Mouse (Mus musculus): ENCODE results near the gene Jph4. TPM values are rescaled to one million over a fixed set of nuclear protein-coding genes. Genes with fewer than 3 reads are reported as not detected.

Jph4 gene
- polyA plus RNA-seq, 1 experiment from 2014 or later = 21.4 TPM

DNA sequence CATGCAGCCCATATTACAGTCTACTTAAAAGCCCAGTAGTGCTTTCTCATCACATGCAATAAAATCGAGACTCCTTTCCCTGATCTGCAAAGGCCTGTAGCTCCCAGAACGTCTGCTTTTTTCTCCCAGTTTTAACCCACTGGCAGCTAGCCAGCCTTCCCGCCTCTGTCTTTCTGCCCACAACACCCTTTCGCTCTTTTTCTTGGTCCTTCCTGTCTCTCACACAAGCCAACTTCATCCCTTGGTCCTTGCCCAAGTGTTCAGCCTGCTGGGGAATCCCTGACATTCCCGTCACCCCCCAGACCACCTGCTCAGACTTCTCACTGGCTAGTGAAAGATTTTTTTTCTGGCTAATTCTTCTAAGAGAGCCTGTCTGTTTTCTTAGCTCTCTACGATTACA, 40.5 kb downstream of the Jph4 start:
- 44% methylated on average over 6 of the region's 6 CpGs for WGBS
- no peaks in the 10 kb centered on the region for H3K27me3 ChIP-seq
- peak overlapping the region; percentile 96; the same call in 1 of the 2 replicates for H3K27ac ChIP-seq (replicated peaks)
- peaks cover 78% of the 10 kb centered on the region for H3K4me1 ChIP-seq (replicated peaks)
- no peak overlapping the region for H3K9ac ChIP-seq
- H3K4me2 ChIP-seq = no peak overlapping the region
- H3K36me3 ChIP-seq = peaks cover 39% of the 10 kb centered on the region
- no peak for ATAC-seq (ENCODE audit: low read depth)
- H3K9me3 ChIP-seq = no peaks in the 10 kb centered on the region
- H3K4me3 ChIP-seq = no peak overlapping the region

DNA sequence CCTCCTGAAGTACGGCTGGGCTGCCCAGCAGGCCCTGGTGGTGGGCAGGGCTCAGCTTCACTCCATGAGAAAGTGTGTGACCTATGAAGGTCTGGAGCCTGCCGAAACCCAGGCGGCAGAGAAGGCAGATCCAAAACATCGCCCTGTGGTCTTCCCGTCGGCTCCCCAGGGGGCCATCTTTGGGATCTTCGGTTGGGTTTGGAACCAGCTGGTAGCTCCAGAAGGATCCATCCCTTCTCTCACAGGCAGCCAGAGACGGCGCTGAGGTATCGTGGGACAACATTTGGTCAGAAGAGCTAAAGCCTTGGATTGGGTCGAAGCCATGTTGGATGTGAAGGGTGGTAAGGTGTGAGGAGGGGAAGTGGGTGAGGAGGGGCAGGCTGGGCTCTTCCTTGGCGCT, 42.3 kb downstream of the Jph4 start:
- no peak for ATAC-seq (ENCODE audit: low read depth)
- Histone ChIP-seq H3K4me3 (no peak overlapping the region), H3K27ac (replicated peaks) (no peak overlapping the region), H3K9ac (no peak overlapping the region), H3K4me2 (no peak overlapping the region), H3K27me3 (no peaks in the 10 kb centered on the region), H3K36me3 (peaks cover 57% of the 10 kb centered on the region), H3K9me3 (no peaks in the 10 kb centered on the region), H3K4me1 (replicated peaks) (peaks cover 62% of the 10 kb centered on the region)
- WGBS = 89% methylated on average over 12 of the region's 12 CpGs

DNA sequence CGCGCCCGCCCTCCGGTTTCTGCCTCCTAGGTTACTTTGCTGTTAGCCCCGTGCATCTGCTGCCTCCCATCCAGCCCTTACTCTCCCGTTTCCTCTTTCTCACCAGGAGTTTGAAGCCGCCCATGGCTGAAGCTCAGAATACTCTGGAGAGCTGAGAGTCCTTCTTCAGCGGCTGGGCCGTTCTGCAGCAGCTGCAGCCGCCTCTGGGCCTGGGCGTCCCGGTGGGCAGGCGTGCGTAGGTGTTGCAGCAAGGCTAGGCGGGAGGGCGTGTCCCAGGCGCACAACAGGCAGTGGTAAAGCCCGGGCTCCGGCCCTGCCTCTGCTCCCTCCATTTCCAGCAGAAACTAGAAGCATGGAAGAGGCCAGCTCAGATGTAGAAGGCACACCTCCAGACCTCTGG, 45.0 kb downstream of the Jph4 start:
- Histone ChIP-seq H3K4me3 (no peak overlapping the region), H3K27me3 (no peaks in the 10 kb centered on the region), H3K4me2 (peak overlapping the region; percentile 20; the same call in 1 of the 2 replicates), H3K4me1 (replicated peaks) (peaks cover 35% of the 10 kb centered on the region), H3K27ac (replicated peaks) (peak overlapping the region; percentile 28), H3K36me3 (peaks cover 83% of the 10 kb centered on the region), H3K9ac (peak overlapping the region; percentile 53; the same call in 1 of the 2 replicates), H3K9me3 (no peaks in the 10 kb centered on the region)
- ATAC-seq (ENCODE audit: low read depth) = no peak
- 22% methylated on average over 19 of the region's 19 CpGs for WGBS

DNA sequence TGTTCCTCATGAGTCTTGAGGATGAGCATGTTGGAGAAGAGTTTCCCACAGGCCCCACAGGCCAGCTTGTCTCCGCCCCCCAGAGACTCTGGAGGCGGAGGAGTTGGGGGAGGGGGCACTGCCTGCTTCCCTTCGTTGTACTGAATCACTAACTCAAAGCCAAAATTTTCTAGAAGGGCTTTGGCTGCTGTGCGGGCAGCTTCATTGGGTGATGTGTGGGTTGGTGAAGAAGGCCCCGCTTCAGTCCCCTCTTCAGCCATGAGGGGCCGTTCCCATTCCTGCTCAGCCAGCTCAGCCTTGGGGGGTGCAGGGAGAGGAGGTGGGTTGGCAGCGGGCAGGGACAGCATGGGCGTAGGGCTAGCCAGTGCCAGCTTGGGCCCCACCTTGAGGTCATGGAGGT, 50.7 kb downstream of the Jph4 start:
- no peak for ATAC-seq (ENCODE audit: low read depth)
- WGBS = 90% methylated on average over 8 of the region's 8 CpGs
- Histone ChIP-seq H3K27me3 (no peaks in the 10 kb centered on the region), H3K4me2 (no peak overlapping the region), H3K9ac (no peak overlapping the region), H3K36me3 (peaks cover 91% of the 10 kb centered on the region), H3K27ac (replicated peaks) (no peak overlapping the region), H3K4me1 (replicated peaks) (peaks cover 35% of the 10 kb centered on the region), H3K9me3 (no peaks in the 10 kb centered on the region), H3K4me3 (no peak overlapping the region)

DNA sequence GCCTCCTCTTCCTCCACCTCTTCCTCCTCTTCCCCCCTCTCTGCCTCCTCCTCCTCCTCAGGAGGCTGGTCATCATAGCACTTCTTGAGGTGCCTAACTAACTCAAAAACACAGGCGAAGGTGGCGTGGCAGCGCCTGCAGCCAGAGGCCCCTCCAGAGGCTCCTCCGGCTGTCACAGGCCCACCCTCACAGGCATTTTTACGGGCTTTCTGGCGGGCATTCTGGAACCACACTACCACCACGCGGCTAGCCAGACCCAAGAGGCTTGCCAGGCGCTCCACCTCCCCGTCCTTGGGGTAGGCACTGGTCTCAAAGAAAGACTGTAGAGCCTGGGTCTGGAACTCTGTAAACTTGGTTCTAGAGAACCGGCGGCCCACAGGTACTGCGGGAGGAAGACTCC, 51.3 kb downstream of the Jph4 start:
- 85% methylated on average over 13 of the region's 13 CpGs for WGBS
- no peak for ATAC-seq (ENCODE audit: low read depth)
- H3K27ac ChIP-seq (replicated peaks) = no peak overlapping the region
- H3K4me2 ChIP-seq = no peak overlapping the region
- H3K36me3 ChIP-seq = peaks cover 84% of the 10 kb centered on the region
- peaks cover 42% of the 10 kb centered on the region for H3K4me1 ChIP-seq (replicated peaks)
- no peaks in the 10 kb centered on the region for H3K9me3 ChIP-seq
- no peak overlapping the region for H3K4me3 ChIP-seq
- no peak overlapping the region for H3K9ac ChIP-seq
- no peaks in the 10 kb centered on the region for H3K27me3 ChIP-seq

DNA sequence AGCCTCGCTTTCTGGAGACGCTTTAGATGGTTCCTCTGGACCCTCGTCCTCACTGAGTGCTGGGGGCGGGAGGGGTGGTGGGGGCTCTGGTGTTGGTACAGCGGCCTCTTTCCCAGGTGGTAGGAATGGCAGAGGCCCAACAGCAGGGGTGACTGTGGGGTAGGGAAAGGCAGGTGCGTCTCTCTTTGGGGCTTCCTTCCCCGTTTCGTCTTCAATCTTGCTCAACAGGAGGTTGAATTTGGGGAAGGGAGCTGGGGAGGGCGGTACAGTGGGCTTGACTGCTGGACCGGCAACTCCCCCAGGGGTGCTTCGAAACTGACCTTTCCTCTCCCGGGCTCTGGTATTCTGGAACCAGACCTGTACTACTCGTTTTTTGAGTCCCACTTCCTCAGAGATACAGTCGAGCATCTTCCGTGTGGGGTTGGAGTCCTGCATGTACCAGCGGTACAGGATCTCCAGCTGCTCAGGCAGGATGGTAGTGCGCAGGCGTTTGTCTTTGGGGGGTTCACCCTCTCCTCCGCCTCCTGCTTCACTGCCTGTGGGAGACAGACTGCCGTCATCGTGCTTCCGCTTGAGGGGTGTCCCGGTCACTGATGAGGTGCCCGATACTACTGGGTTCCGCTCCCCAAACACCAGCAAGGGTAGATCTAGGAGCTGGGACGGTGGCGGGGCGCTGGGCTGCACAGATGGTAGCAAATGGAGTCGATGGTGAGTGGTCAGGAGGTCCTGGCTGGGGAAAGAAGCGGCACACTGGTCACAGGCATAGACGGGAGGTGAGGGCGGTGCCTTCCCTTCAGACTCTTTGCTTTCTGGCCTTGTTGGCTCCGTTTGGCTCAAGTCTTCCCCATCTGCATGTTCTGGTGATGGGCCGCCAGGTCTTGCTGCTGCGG, 52.0 kb downstream of the Jph4 start:
- H3K9me3 ChIP-seq = no peaks in the 10 kb centered on the region
- H3K4me3 ChIP-seq = no peak overlapping the region
- WGBS = 79% methylated on average over 35 of the region's 35 CpGs
- H3K4me1 ChIP-seq (replicated peaks) = peaks cover 46% of the 10 kb centered on the region
- no peak overlapping the region for H3K9ac ChIP-seq
- H3K27ac ChIP-seq (replicated peaks) = no peak overlapping the region
- no peaks in the 10 kb centered on the region for H3K27me3 ChIP-seq
- peaks cover 78% of the 10 kb centered on the region for H3K36me3 ChIP-seq
- H3K4me2 ChIP-seq = no peak overlapping the region
- ATAC-seq (ENCODE audit: low read depth) = no peak

DNA sequence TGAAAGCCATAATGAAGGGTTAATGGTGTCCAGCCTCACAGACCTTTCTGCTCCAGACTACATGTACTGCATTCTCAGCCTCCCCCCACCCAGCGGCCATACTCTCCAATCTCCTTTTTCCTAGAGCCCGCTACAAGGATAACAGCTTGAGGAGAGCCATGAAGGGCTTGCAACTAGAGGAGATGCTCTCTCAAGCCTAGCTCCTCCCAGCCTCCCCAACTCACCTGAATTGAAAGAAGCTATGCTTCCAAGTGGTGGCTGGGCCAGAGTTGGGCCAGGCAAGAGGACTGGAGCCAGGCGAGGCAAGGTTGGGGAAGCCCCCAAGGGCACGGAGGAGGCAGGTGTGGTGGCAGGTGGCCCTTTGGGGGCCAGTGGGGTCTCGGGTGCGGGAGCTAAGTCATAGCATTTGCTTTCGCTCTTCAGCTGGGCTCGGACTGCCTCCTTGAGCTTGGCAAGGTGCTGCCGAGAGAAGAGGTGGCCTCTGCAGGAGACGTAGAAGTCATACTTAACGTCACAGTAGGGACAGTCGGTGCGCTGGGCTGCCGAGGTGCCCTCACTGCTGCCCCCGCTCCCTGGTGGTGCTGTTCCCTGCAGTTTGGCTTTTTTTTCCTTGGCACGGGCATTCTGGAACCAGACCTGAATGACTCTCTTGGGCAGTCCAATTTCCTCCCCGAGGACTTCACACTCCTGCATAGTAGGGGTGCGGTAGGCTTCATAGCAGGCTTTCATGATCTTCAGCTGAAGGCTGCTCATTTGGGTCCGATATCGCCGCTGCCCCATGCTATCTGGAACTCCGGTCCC, 53.0 kb downstream of the Jph4 start:
- Histone ChIP-seq H3K9ac (no peak overlapping the region), H3K9me3 (no peaks in the 10 kb centered on the region), H3K4me2 (no peak overlapping the region), H3K27ac (replicated peaks) (no peak overlapping the region), H3K36me3 (peaks cover 68% of the 10 kb centered on the region), H3K4me3 (no peak overlapping the region), H3K27me3 (no peaks in the 10 kb centered on the region), H3K4me1 (replicated peaks) (peaks cover 56% of the 10 kb centered on the region)
- 90% methylated on average over 22 of the region's 22 CpGs for WGBS
- ATAC-seq (ENCODE audit: low read depth) = no peak

DNA sequence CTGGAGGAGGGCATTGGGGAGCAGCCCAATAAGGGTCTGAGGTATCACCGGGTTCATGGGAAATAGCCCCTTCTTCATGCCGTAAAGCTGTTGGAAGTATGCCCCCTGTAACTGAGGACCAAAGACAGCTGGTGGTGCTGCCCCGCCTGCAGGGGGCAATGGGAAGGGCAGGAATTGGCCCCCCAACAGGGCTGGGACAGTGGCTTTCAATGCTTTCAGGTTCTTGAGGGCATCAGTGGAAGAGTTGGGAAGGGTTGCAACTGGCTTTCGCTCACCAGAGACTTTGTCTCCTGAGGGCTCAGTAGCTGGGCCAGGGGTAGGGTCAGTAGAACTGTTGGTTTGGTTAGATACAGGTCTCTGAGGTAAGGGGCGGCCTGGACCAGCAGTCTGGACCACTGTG, 53.6 kb downstream of the Jph4 start:
- Histone ChIP-seq H3K27ac (replicated peaks) (peak overlapping the region; percentile 62), H3K4me2 (peak overlapping the region; percentile 44), H3K4me1 (replicated peaks) (peaks cover 61% of the 10 kb centered on the region)

DNA sequence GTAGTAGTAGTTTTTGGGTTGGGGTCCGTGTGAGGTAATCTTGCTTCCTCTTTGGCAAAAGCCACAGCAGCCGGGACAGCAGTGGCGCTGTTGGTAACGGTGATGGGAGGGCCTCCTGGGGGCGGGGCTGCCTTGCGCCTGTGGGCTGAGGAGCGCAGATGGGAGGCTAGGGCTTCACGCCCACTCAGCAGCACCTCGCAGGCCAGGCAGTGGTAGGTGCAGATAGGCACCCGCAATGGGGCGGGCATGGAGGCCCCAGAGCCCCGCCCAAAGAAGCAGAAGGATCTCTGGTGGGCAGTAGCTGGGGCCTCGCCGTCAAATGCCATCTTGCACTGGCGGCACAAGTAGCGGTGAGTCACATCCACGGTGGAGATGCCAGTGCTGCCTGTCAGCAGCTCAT, 54.1 kb downstream of the Jph4 start:
- Histone ChIP-seq H3K4me1 (replicated peaks) (peaks cover 66% of the 10 kb centered on the region), H3K36me3 (peaks cover 57% of the 10 kb centered on the region), H3K27ac (replicated peaks) (peak overlapping the region; percentile 62), H3K9me3 (no peaks in the 10 kb centered on the region), H3K4me2 (peak overlapping the region; percentile 44), H3K4me3 (0 out of 2 replicates have a peak overlapping the region, but pooled peaks have one; percentile 3), H3K9ac (peak overlapping the region; percentile 53; the same call in 1 of the 2 replicates), H3K27me3 (no peaks in the 10 kb centered on the region)
- peak; percentile 56; the same call in 1 of the 2 replicates for ATAC-seq (ENCODE audit: low read depth)
- WGBS = 13% methylated on average over 17 of the region's 17 CpGs

More for the DNA sequence above, 53.6 kb downstream of the Jph4 start:
- H3K9ac ChIP-seq = peak overlapping the region; percentile 53; the same call in 1 of the 2 replicates
- ATAC-seq (ENCODE audit: low read depth) = no peak
- H3K27me3 ChIP-seq = no peaks in the 10 kb centered on the region
- H3K4me3 ChIP-seq = no peak overlapping the region
- 80% methylated on average over 5 of the region's 5 CpGs for WGBS
- no peaks in the 10 kb centered on the region for H3K9me3 ChIP-seq
- peaks cover 62% of the 10 kb centered on the region for H3K36me3 ChIP-seq

DNA sequence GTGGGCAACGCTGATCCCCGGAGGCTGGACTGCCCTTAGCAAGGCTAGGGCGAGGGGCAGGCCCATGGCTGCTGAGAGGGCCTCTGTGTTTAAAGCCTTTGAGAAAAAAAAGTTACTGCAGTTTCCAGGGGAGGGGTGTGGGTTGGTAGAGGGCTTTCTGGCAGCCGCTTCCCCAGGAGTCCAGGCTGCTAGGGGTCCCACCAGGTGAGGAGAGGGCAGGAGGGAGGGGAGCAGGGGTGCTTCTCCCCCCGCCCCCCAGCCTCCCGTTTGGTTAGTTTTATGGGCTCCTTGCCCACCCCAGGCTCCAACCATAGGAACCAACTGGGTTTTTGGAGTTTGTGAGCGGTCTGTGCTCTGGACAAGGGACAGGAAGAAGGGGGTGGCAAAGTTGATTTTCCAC, 54.9 kb downstream of the Jph4 start:
- 0 out of 2 replicates have a peak overlapping the region, but pooled peaks have one; percentile 53 for H3K9ac ChIP-seq
- no peaks in the 10 kb centered on the region for H3K9me3 ChIP-seq
- H3K4me3 ChIP-seq = no peak overlapping the region
- peaks cover 74% of the 10 kb centered on the region for H3K4me1 ChIP-seq (replicated peaks)
- peak overlapping the region; percentile 44; the same call in 1 of the 2 replicates for H3K4me2 ChIP-seq
- H3K36me3 ChIP-seq = peaks cover 49% of the 10 kb centered on the region
- no peaks in the 10 kb centered on the region for H3K27me3 ChIP-seq
- WGBS = 32% methylated on average over 7 of the region's 7 CpGs
- ATAC-seq (ENCODE audit: low read depth) = no peak
- peak overlapping the region; percentile 62; the same call in 1 of the 2 replicates for H3K27ac ChIP-seq (replicated peaks)

DNA sequence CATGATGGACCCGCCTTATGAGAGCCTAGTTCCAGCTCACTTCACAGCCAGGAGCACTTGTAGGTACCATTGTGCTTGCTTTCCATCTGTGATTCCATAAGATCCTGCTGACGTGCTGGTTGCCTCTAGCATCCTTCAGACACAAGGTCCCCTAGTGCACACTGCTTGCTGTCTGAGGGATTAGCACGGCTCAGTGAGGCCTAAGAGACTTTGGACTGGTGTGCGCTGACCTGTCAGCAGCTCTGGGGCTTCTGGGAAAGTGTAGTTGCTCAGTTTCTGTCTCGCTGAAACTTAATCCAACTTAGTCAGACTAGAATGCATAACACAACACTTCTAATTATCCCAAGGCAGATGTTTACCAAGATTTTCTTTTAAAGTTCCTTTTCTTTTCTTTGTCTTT, 56.8 kb downstream of the Jph4 start:
- WGBS = 76% methylated on average over 5 of the region's 5 CpGs
- ATAC-seq (ENCODE audit: low read depth) = no peak
- Histone ChIP-seq H3K4me2 (no peak overlapping the region), H3K27me3 (no peaks in the 10 kb centered on the region), H3K27ac (replicated peaks) (no peak overlapping the region), H3K4me3 (no peak overlapping the region), H3K9me3 (no peaks in the 10 kb centered on the region), H3K4me1 (replicated peaks) (peaks cover 92% of the 10 kb centered on the region), H3K9ac (no peak overlapping the region), H3K36me3 (peaks cover 30% of the 10 kb centered on the region)

DNA sequence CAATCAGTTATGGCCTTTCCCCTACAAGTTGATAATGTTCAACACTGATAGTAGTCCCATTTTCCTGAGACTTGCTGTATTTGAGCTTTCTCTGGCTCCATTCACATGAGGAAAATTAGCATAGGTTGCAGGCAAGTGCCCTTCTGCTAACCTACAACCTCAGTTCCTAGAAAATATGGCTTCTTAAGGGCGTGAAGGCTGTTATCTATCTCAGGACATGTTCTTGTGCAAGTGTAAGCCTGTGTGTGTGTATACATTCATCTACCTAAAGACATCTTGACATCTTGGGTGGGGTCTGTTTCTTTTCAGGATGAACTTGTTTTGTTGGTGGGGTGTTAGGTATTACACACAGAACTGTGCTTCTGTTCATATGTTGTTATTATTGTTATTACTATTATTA, 57.7 kb downstream of the Jph4 start:
- Histone ChIP-seq H3K4me3 (no peak overlapping the region), H3K9me3 (no peaks in the 10 kb centered on the region), H3K4me1 (replicated peaks) (peaks cover 92% of the 10 kb centered on the region), H3K27ac (replicated peaks) (no peak overlapping the region), H3K4me2 (peak overlapping the region; percentile 52), H3K27me3 (no peaks in the 10 kb centered on the region), H3K9ac (no peak overlapping the region), H3K36me3 (peaks cover 21% of the 10 kb centered on the region)
- 87% methylated on average over 1 of the region's 1 CpGs for WGBS
- ATAC-seq (ENCODE audit: low read depth) = no peak
